Mouse (Mus musculus) layer of hippocampus, adult 2 months (tissue): ENCODE results near the gene Gm36210. TPM values are rescaled to one million over a fixed set of nuclear protein-coding genes. Genes with fewer than 3 reads are reported as not detected.
"Not testable (repeated sequence)": the region's sequence is repeated elsewhere in the genome, so short reads cannot be mapped to it uniquely, and the experiment has no call there.

ENCODE experiments used
- DNase-seq, 2 experiments: peaks; one replicate each; pipeline ENCODE4 v3.0.0; 2022; ENCODE audit warnings: low spot score in 2 of 2
- H3K27ac ChIP-seq: fragments of 200-600 bp; 2 replicates; pipeline ENCODE4 v1.8.1; 2022
- H3K4me3 ChIP-seq: fragments of 200-600 bp; 2 replicates; pipeline ENCODE4 v1.8.1; 2022; ENCODE audit warnings: mild to moderate bottlenecking
- CTCF ChIP-seq: fragments of 200-600 bp; conservative IDR thresholded peaks from 2 replicates; pipeline ENCODE4 v1.8.1; 2022; ENCODE audit warnings: antibody characterized with exemption, mild to moderate bottlenecking, moderate library complexity
- total RNA-seq, 2 experiments: library from RNA; stranded (reverse); gene quantifications; 2 replicates each; pipeline ENCODE4 v1.2.3; 2021

Gene Gm36210
- total RNA-seq, 2 experiments from 2014 or later = 0.28 TPM; not detected in 1

DNA sequence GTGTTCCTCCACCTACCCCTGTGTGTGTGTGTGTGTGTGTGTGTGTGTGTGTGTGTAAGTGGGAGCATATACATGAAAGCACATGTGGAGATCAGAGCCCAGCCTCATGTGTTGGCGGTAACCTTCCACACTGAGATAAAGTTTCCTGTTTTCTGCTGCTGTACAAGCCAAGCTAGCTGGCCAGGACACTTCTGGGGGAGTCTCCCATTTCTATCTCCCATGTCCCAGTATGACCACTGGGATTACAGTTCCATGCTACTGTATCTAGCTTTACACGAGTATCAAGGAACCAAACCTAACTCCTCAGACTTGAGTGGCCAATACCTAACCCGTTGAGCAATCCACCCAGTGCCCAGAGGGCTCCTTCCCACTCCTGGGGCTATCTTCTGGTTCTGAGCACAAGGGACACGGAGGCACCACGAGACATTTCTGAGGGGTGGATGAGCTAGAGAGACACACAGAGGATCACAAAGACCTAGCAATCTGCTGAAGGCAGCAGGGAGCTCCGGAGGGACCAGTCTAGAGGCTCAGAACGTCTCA, 42.7 kb downstream of the Gm36210 start:
- no peak overlapping the region for H3K27ac ChIP-seq
- no peak overlapping the region for H3K4me3 ChIP-seq
- DNase-seq = no peak
- no peak for TF ChIP-seq CTCF

DNA sequence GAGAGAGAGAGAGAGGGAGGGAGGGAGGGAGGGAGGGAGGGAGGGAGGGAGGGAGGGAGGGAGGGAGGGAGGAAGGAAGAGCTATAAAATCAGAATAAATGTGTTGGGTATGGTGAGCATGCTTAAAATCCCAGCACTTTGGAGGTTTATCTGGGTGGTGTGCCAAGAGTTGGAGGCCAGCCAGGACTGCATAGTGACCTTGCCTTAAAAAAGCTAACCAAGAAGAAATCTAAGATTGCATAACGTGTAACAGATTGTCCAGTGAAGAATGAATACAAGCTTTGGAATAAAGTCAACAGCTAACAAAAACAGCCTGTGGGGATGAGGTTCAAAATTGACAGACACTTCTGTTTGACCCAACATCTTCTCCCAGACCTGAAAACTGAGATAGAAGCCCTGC, 43.3 kb downstream of the Gm36210 start:
- DNase-seq = no peak
- Histone ChIP-seq H3K4me3 (no peak overlapping the region), H3K27ac (no peak overlapping the region)
- no peak for TF ChIP-seq CTCF

DNA sequence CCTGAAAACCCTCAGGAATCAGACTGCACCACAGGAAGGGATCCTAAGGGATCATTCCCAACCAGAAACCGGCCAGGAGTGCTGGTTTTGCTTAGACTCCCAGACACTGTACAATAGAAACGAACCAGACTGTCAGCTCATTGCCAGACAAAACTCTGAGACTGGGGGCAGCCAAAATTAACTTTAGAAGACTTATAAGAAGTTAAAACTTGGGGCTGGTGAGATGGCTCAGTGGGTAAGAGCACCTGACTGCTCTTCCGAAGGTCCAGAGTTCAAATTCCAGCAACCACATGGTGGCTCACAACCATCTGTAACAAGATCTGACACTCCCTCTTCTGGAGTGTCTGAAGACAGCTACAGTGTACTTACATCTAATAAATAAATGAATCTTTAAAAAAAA, 45.4 kb downstream of the Gm36210 start:
- not testable (repeated sequence) for DNase-seq, H3K4me3 ChIP-seq, H3K27ac ChIP-seq

DNA sequence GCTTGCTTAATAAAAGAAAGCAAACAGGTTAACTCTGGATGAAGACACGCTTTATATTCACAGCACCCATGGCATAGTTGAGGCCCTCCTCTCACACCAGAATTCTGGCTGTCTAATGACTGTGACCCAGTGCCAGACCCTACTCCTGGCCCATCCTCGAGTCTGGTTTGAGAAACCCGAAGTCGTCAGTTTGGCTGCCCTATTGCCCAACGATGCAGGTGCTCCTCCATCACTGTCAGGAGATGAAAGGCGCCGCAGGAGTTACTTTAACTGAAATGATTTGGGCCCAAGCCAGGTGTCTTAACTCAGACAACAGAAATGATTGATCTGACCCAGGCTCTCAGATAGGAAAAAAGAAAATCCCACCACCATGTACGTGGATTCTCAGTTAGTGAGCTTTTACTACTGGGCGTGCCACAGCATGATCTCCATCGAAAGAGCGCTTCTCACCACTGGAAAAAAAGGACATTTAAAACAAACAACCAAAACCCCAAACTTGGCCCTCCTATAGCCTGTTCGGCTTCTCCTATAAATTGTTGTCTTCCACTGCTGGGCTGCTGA, 46.8 kb downstream of the Gm36210 start:
- no peak for DNase-seq
- Histone ChIP-seq H3K27ac (no peak overlapping the region), H3K4me3 (no peak overlapping the region)
- TF ChIP-seq CTCF = no peak

DNA sequence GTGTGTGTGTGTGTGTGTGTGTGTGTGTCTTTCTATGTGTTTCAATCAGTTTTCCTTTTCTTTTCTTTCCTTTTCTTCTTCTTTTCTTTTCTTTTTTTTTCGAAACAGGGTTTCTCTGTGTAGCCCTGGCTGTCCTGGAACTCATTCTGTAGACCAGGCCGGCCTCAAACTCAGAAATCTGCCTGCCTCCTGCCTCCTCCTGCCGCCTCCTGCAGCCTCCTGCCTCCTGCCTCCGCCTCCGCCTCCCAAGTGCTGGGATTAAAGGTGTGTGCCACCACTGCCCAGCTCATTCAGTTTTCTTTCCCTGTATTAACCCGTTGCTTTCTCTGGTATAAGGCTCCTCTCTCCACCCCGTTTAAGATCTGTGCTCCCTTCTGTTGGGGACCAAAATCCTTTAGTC, 49.0 kb downstream of the Gm36210 start:
- no peak for TF ChIP-seq CTCF
- DNase-seq = no peak
- no peak overlapping the region for H3K27ac ChIP-seq
- no peak overlapping the region for H3K4me3 ChIP-seq

DNA sequence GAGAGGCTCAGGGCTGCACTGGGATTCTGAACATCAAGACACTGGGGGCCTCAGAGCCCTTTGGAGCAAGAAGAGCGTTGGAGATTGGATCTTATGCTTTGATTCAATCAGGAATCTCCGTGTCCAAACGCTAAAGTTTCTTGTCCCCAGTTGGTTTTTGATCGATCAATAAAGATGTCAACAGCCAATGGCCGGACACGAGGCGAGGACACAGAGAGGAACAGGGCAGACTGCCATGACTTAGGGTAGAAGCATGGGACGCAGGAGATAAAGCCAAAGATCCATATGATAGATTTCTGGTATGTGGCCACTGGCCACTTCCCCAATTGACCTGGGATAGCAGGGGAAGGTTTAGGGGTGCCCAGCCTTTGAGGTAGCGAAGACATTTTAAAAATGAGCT, 49.8 kb downstream of the Gm36210 start:
- no peak for TF ChIP-seq CTCF
- Histone ChIP-seq H3K27ac (no peak overlapping the region), H3K4me3 (no peak overlapping the region)
- no peak for DNase-seq

DNA sequence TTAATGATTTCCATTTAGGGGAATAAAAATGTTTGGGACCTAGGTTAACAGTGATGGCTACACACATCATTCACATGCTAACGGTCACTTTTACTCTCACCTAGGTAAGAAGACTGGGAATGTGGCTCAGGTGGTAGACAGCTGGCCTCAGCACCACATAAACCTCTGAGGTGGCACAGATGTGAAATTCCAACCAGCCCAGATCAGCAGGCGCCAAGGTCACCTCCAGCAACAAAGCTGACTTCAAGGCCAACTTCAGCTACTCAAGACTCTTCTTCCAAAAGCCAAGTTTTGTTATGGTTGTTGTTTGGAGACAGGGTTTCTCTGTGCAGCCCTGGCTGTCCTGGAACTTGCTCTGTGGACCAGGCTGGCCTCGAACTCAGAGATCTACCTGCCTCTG, 52.7 kb downstream of the Gm36210 start:
- no peak for TF ChIP-seq CTCF
- Histone ChIP-seq H3K4me3 (no peak overlapping the region), H3K27ac (no peak overlapping the region)
- no peak for DNase-seq

DNA sequence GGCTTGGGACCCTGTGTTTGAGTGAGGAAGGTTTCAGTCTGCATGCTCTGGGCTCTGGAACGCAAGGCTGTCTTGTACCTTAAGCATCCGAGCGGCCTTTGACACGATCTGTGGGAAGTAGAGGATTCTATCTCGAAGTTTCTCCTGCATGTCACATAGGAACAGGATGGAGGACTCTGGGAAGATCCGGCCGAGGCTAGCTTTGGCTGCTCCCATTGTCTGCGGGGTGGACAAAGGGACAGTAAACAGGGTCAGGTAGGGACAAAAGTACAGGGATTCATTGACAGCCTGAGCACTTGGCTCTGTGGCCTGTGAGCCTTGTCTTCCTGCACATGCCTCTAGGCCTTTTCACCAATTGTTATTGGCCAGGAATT, 55.0 kb downstream of the Gm36210 start:
- DNase-seq = no peak
- no peak for TF ChIP-seq CTCF
- Histone ChIP-seq H3K27ac (no peak overlapping the region), H3K4me3 (no peak overlapping the region)

DNA sequence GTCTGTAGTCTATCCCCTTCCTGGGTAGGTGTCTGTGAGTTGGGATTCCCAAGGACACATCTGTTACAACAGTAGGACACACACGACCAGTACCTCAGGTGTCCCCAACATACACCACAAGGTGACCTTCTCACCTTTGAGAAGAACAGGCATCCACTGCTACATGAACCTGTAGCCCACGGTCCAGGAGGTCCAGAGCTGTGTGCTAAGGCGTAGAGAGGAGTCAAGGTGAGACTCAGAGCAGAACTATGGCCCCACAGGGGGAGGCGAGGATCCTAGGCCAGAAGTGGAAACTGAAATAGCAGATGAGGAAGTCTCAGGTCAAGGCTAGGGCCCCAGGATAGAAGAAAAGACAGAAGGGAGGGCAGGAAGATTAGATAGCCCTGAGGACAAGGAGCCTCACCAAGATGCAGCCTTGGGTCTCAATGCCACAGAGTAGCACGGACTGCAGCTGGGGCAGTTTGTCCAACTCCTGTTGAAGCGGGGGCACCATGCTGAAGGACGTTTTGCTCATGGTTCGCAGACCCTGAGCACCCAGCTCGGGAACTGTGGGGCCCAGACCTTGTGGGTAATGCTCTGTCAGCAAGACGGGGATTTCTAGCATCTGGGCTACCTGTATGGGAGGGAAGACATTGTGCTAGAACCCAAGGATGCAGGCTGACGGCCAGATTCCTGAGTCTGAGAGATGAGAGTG, 55.5 kb downstream of the Gm36210 start:
- H3K27ac ChIP-seq = no peak overlapping the region
- DNase-seq = no peak
- TF ChIP-seq CTCF = no peak
- no peak overlapping the region for H3K4me3 ChIP-seq

DNA sequence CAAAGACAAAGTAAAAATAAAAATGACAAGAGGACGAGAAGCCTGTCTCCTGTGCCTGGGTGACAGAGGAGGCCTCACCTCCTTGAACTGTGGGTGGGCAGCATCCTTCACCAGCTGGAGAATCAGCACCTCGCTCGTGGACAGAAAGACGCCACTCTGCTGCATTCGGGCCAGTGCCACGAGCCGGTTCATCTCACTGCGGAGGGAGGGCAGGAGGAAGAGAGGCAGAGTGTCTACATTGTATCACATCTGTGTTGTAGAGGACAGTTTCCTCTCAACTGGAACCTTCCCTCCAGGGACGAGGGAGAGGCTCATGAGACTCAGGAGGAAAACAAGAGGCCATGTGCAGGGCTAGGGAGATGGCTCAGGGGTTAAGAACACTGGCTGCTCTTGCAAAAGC, 56.9 kb downstream of the Gm36210 start:
- no peak overlapping the region for H3K4me3 ChIP-seq
- H3K27ac ChIP-seq = no peak overlapping the region
- no peak for TF ChIP-seq CTCF
- no peak for DNase-seq

Other genes starting within 250 kb of the Gm36210 start
- gene Ppp6r1, start 247.5 kb downstream of the Gm36210 start, total RNA-seq = 100 to 1,000 TPM; 133 to 134 TPM
- gene Hspbp1, start 221.4 kb downstream of the Gm36210 start, total RNA-seq = 10 to 100 TPM; 82.1 to 92.1 TPM
- gene Brsk1, start 215.9 kb downstream of the Gm36210 start, total RNA-seq = 100 to 1,000 TPM; 334 to 355 TPM
- under 1 TPM in 1 of 2 experiments, not detected in 1; 0.13 TPM for gene Tmem150b, start 181.3 kb downstream of the Gm36210 start, total RNA-seq
- gene Kmt5c, start 166.4 kb downstream of the Gm36210 start, total RNA-seq = 10 to 100 TPM; 25.2 to 37.6 TPM
- gene Cox6b2, start 153.4 kb downstream of the Gm36210 start, total RNA-seq = 1 to 10 TPM; 1.3 to 3.8 TPM
- not detected for gene Fam71e2, start 135.2 kb downstream of the Gm36210 start, total RNA-seq
- under 1 TPM; 0.25 to 0.26 TPM for gene Il11, start 123.7 kb downstream of the Gm36210 start, total RNA-seq
- gene Tmem190, start 123.6 kb downstream of the Gm36210 start, total RNA-seq = not detected
- gene Tmem238, start 116.9 kb downstream of the Gm36210 start, total RNA-seq = 1 to 10 TPM; 2.6 to 2.7 TPM
- 100 to 1,000 TPM; 458 to 462 TPM for gene Rpl28, start 113.6 kb downstream of the Gm36210 start, total RNA-seq
- gene Ube2s, start 93.9 kb downstream of the Gm36210 start, total RNA-seq = 100 to 1,000 TPM; 106 to 108 TPM
- gene Shisa7, start 61.8 kb downstream of the Gm36210 start, total RNA-seq = 100 to 1,000 TPM; 172 to 204 TPM
- gene Isoc2b, start 36.3 kb downstream of the Gm36210 start, total RNA-seq = 1 to 10 TPM; 4.7 to 5.6 TPM
- gene Isoc2a, start 29.4 kb downstream of the Gm36210 start, total RNA-seq = 10 to 100 TPM; 13.0 to 13.4 TPM
- 10 to 100 TPM; 15.0 to 15.8 TPM for gene Zfp628, start 8.7 kb upstream of the Gm36210 start, total RNA-seq
- gene Nat14, start 15.5 kb upstream of the Gm36210 start, total RNA-seq = 100 to 1,000 TPM; 103 to 114 TPM
- 1 to 10 TPM; 2.4 to 3.5 TPM for gene Ssc5d, start 19.3 kb upstream of the Gm36210 start, total RNA-seq
- gene Sbk2, start 57.9 kb upstream of the Gm36210 start, total RNA-seq = under 1 TPM in 1 of 2 experiments, not detected in 1; 0.31 TPM
- 1 to 10 TPM in 1 of 2 experiments, under 1 TPM in 1; 0.71 to 1.0 TPM for gene Sbk3, start 64.7 kb upstream of the Gm36210 start, total RNA-seq
- 10 to 100 TPM; 29.7 to 35.6 TPM for gene Zfp579, start 89.6 kb upstream of the Gm36210 start, total RNA-seq
- 1 to 10 TPM; 7.0 to 8.1 TPM for gene Zfp524, start 107.9 kb upstream of the Gm36210 start, total RNA-seq
- 10 to 100 TPM; 25.8 TPM for gene Fiz1, start 108.2 kb upstream of the Gm36210 start, total RNA-seq
- not detected for gene Gm44973, start 109.0 kb upstream of the Gm36210 start, total RNA-seq
- gene Zfp865, start 113.9 kb upstream of the Gm36210 start, total RNA-seq = 10 to 100 TPM; 38.6 to 41.8 TPM
- gene Ccdc106, start 114.0 kb upstream of the Gm36210 start, total RNA-seq = 10 to 100 TPM; 57.8 to 61.1 TPM
- not detected for gene 4632433K11Rik, start 127.6 kb upstream of the Gm36210 start, total RNA-seq
- gene Zfp784, start 131.9 kb upstream of the Gm36210 start, total RNA-seq = 1 to 10 TPM; 7.3 to 7.8 TPM
- gene Zfp580, start 145.0 kb upstream of the Gm36210 start, total RNA-seq = 10 to 100 TPM; 34.1 to 35.7 TPM
- gene U2af2, start 155.6 kb upstream of the Gm36210 start, total RNA-seq = 100 to 1,000 TPM; 185 to 192 TPM
- gene Epn1, start 173.7 kb upstream of the Gm36210 start, total RNA-seq = 100 to 1,000 TPM; 540 to 559 TPM
- gene Rfpl4, start 210.4 kb upstream of the Gm36210 start, total RNA-seq = not detected
- under 1 TPM in 1 of 2 experiments, not detected in 1; 0.59 TPM for gene Rasl2-9, start 219.4 kb upstream of the Gm36210 start, total RNA-seq
- not detected for gene Vmn1r55, start 243.2 kb upstream of the Gm36210 start, total RNA-seq